Mouse (Mus musculus): ENCODE measurements around the gene Hist1h2ag. TPM values are rescaled to one million over a fixed set of nuclear protein-coding genes. Genes with fewer than 3 reads are reported as not detected.

Hist1h2ag gene
- total RNA-seq, 2 experiments from 2014 or later = 237 to 260 TPM

Small RNA genes lying within 50 kb of the gene (microRNA-seq; reads per million reads assigned to microRNA genes)
- gene Gm26300 = not detected
- not detected for gene Gm44390
- gene Gm44486 = not detected

Other genes starting within 250 kb of the Hist1h2ag start
- 100 to 1,000 TPM; 207 to 275 TPM for gene Hist1h2bq, start 232.7 kb downstream of the Hist1h2ag start, total RNA-seq (2021)
- gene Hist1h2ao, start 232.5 kb downstream of the Hist1h2ag start, total RNA-seq (2021) = not detected
- 100 to 1,000 TPM; 590 to 593 TPM for gene Hist1h4m, start 231.2 kb downstream of the Hist1h2ag start, total RNA-seq (2021)
- 100 to 1,000 TPM in 1 of 2 experiments, 10 to 100 TPM in 1; 81.5 to 146 TPM for gene Hist1h4n, start 210.7 kb downstream of the Hist1h2ag start, total RNA-seq (2021)
- gene Hist1h2ap, start 209.4 kb downstream of the Hist1h2ag start, total RNA-seq (2021) = 100 to 1,000 TPM; 430 to 536 TPM
- 100 to 1,000 TPM; 207 to 269 TPM for gene Hist1h2br, start 209.2 kb downstream of the Hist1h2ag start, total RNA-seq (2021)
- 1 to 10 TPM; 2.0 to 2.4 TPM for gene Zfp184, start 97.8 kb downstream of the Hist1h2ag start, total RNA-seq (2021)
- gene Pom121l2, start 61.8 kb downstream of the Hist1h2ag start, total RNA-seq (2021) = not detected
- not detected for gene Prss16, start 33.2 kb downstream of the Hist1h2ag start, total RNA-seq (2021)
- gene Hist1h2ah, start 7.4 kb downstream of the Hist1h2ag start, total RNA-seq (2021) = 100 to 1,000 TPM; 239 to 319 TPM
- 100 to 1,000 TPM; 299 to 338 TPM for gene Hist1h2bk, start 7.1 kb downstream of the Hist1h2ag start, total RNA-seq (2021)
- gene Hist1h4i, start 1.6 kb downstream of the Hist1h2ag start, total RNA-seq (2021) = 100 to 1,000 TPM; 136 to 154 TPM
- 100 to 1,000 TPM; 170 to 209 TPM for gene Hist1h2bj, start 270 bp upstream of the Hist1h2ag start, total RNA-seq (2021)
- not detected for gene Vmn1r188, start 41.5 kb upstream of the Hist1h2ag start, total RNA-seq (2021)
- not detected for gene Vmn1r189, start 62.9 kb upstream of the Hist1h2ag start, total RNA-seq (2021)
- gene Vmn1r191, start 141.0 kb upstream of the Hist1h2ag start, total RNA-seq (2021) = not detected
- not detected for gene Vmn1r192, start 148.2 kb upstream of the Hist1h2ag start, total RNA-seq (2021)
- gene Vmn1r193, start 180.2 kb upstream of the Hist1h2ag start, total RNA-seq (2021) = not detected
- gene Vmn1r194, start 201.3 kb upstream of the Hist1h2ag start, total RNA-seq (2021) = not detected
- gene Vmn1r195, start 227.6 kb upstream of the Hist1h2ag start, total RNA-seq (2021) = not detected
- gene Vmn1r196, start 247.0 kb upstream of the Hist1h2ag start, total RNA-seq (2021) = not detected